Mouse (Mus musculus) CH12F3 (cell line): Measurements from ENCODE around the gene Tmem199.

Experiments
- in situ Hi-C: fragments of 300-500 bp; cut with MboI; formaldehyde crosslinking; loops from 2 replicates; pipeline ENCODE4 v1.14.3; 2020; ENCODE audit warnings: low sequenced_read_pairs

Gene Tmem199

GRCm38 (mm10) chr11:78488168-78488567 lies 23.8 kb downstream of the Tmem199 start:
- in situ Hi-C loops = no loop called here

- in situ Hi-C loops = no loop called here
These were observed 28.3 kb downstream of the Tmem199 start for GRCm38 (mm10) chr11:78483639-78484038.

GRCm38 (mm10) chr11:78475289-78475688 lies 36.7 kb downstream of the Tmem199 start:
- in situ Hi-C loops = no loop called here

GRCm38 (mm10) chr11:78471326-78472103 lies 40.5 kb downstream of the Tmem199 start:
- in situ Hi-C loops = no loop called here

GRCm38 (mm10) chr11:78467932-78468331 lies 44.0 kb downstream of the Tmem199 start:
- in situ Hi-C loops = no loop called here

- in situ Hi-C loops = no loop called here
These were observed 44.5 kb downstream of the Tmem199 start for GRCm38 (mm10) chr11:78467515-78467914.

GRCm38 (mm10) chr11:78466242-78466912 lies 45.6 kb downstream of the Tmem199 start:
- in situ Hi-C loops = no loop called here

GRCm38 (mm10) chr11:78465568-78466180 lies 46.3 kb downstream of the Tmem199 start, which contains the start of gene Slc46a1:
Slc46a1 (plus strand) TSS chr11:78465697.
- in situ Hi-C loops = no loop called here

- in situ Hi-C loops = no loop called here
These were observed 46.9 kb downstream of the Tmem199 start for GRCm38 (mm10) chr11:78465116-78465515.

- in situ Hi-C loops = no loop called here
These were observed 48.5 kb downstream of the Tmem199 start for GRCm38 (mm10) chr11:78463286-78464036.

GRCm38 (mm10) chr11:78462669-78463068 lies 49.3 kb downstream of the Tmem199 start:
- in situ Hi-C loops = no loop called here

- in situ Hi-C loops = no loop called here
These were observed 50.1 kb downstream of the Tmem199 start for GRCm38 (mm10) chr11:78461894-78462293.

GRCm38 (mm10) chr11:78458740-78459139 lies 53.2 kb downstream of the Tmem199 start:
- in situ Hi-C loops = no loop called here
